Mouse (Mus musculus): ENCODE results near the gene Celsr1. TPM values are rescaled to one million over a fixed set of nuclear protein-coding genes. Genes with fewer than 3 reads are reported as not detected.

Gene Celsr1
- total RNA-seq, 2 experiments from 2014 or later, result 5.5 to 5.8 TPM

DNA sequence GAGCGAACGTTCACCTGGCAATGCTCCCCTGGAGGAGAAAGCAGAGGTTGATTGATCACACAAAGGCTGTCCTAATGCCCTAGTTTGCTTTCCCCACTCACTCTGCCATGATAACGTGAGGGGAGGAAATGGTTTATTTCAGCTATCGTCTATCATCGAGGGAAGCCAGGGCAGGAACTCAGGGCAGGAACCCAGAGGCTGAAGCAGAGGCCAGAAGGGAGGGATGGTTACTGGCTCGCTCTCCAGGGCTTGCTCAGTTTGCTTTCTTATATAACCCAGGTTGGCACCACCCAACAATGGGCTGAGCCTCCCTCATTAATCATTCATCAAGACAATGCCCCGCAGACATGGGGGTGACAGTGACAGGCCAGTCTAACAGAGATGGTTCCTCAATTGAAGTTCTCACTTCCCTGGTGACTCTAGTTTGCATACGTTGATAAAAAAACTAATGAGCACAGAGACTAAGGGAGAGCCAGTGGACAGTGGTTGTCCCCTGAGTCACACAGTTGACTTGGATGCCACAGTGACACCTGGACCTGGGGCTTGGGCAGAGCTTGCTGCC lies 70.2 kb downstream of the Celsr1 start:
- DNase-seq (ENCODE audit: low spot score in 2 of 2), result no peak

DNA sequence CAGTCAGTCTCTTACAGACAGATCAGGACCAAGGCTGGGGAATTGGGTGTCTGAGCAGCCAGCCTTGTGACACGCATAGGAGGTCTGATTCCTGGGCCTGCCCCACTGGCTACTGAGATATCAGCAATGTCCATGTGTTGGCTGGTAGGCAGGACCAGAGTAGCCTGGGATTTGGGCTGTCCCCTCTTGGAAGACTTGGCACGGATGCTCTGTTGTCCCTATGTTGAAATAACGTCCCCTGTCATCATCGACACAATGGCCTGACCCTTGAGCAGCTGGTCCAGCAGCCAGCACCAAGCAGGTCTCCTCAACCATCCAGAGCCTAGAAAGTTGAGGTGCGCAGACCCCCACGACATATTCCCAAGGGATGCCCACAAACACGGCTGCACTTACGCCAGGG lies 70.9 kb downstream of the Celsr1 start:
- DNase-seq (ENCODE audit: low spot score in 2 of 2), result no peak

GRCm38 (mm10) chr15:85961651-85962050 lies 71.9 kb downstream of the Celsr1 start:
- DNase-seq (ENCODE audit: low spot score in 2 of 2), result no peak

GRCm38 (mm10) chr15:85961131-85961530 lies 72.4 kb downstream of the Celsr1 start:
- DNase-seq (ENCODE audit: low spot score in 2 of 2), result no peak

- no peak for DNase-seq (ENCODE audit: low spot score in 2 of 2)
These were observed 77.4 kb downstream of the Celsr1 start for GRCm38 (mm10) chr15:85956202-85956601.

- DNase-seq (ENCODE audit: low spot score in 2 of 2), result no peak
These were observed 80.1 kb downstream of the Celsr1 start for GRCm38 (mm10) chr15:85953458-85953857.

- DNase-seq (ENCODE audit: low spot score in 2 of 2), result no peak
These were observed 84.0 kb downstream of the Celsr1 start for GRCm38 (mm10) chr15:85949421-85950164.

DNA sequence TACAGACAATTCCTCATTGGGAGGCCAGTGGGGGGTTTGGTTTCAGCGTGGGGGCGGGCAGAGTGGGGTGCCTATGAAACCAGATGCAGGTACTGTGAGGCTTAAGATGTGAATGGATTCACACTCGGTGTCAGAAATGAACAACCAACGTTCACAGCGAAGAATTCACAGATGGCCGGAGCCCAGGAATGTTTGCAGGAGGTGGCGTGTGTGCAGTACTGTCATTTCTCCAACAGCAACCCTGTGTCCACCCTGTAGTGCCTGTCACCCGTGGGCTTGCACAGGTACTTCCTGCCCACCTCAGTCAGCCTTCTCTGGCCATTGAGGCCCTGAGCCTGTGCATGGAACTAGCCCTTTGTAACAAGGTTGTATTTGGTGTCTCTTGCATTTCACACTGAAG lies 85.6 kb downstream of the Celsr1 start:
- DNase-seq (ENCODE audit: low spot score in 2 of 2), result no peak

GRCm38 (mm10) chr15:85947541-85947940 lies 86.0 kb downstream of the Celsr1 start:
- DNase-seq (ENCODE audit: low spot score in 2 of 2), result no peak

- DNase-seq (ENCODE audit: low spot score in 2 of 2), result no peak
These were observed 97.9 kb downstream of the Celsr1 start for GRCm38 (mm10) chr15:85935627-85936049.

- no peak for DNase-seq (ENCODE audit: low spot score in 2 of 2)
These were observed 105.4 kb downstream of the Celsr1 start for GRCm38 (mm10) chr15:85928161-85928560.

DNA sequence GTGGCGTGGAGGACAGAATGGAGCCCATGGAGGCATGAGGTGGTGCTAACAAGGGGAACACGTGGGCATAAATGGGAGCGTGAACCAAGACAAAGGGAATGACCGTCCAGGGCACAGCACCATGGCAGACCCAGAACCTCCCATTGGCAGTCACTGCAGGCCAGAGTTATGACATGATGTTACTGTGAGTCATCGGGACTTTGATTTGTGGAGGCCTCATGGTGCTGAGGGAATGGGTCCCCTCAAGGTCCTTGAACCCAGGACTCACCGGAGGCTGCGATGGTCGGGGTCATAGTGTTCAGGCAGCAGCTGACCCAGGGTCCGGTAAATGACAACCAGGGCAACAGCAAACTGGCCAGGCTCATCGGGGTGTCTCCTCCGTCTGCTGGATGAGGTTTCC lies 111.7 kb downstream of the Celsr1 start:
- DNase-seq (ENCODE audit: low spot score in 2 of 2), result no peak

- no peak for DNase-seq (ENCODE audit: low spot score in 2 of 2)
These were observed 113.7 kb downstream of the Celsr1 start for GRCm38 (mm10) chr15:85919892-85920248.

GRCm38 (mm10) chr15:85919191-85919891 lies 114.2 kb downstream of the Celsr1 start:
- no peak for DNase-seq (ENCODE audit: low spot score in 2 of 2)

DNA sequence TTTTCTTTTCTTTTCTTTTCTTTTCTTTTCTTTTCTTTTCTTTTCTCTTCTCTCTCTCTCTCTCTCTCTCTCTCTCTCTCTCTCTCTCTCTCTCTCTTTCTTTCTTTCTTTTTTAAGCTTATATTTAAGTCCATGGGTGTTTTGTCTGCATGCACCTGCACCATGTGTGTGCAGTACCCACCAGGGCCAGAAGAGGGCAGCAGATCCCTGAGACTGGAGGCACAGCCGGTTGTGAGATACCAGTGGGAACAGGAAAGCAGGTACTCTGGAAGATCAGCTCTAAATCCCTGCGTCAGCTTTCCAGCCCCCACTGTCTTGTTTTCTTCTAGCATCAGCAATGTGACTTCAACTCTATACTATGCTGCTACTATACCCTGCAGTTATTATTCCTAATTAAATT lies 120.0 kb downstream of the Celsr1 start:
- peak in 1 of 2 experiments; percentile 61 for DNase-seq (ENCODE audit: low spot score in 2 of 2)

GRCm38 (mm10) chr15:85909931-85910330 lies 123.6 kb downstream of the Celsr1 start:
- no peak for DNase-seq (ENCODE audit: low spot score in 2 of 2)

- DNase-seq (ENCODE audit: low spot score in 2 of 2), result no peak
These were observed 124.1 kb downstream of the Celsr1 start for GRCm38 (mm10) chr15:85909492-85909829.

- no peak for DNase-seq (ENCODE audit: low spot score in 2 of 2)
These were observed 124.7 kb downstream of the Celsr1 start for GRCm38 (mm10) chr15:85908660-85909491.

GRCm38 (mm10) chr15:85903826-85904225 lies 129.8 kb downstream of the Celsr1 start:
- no peak for DNase-seq (ENCODE audit: low spot score in 2 of 2)

DNA sequence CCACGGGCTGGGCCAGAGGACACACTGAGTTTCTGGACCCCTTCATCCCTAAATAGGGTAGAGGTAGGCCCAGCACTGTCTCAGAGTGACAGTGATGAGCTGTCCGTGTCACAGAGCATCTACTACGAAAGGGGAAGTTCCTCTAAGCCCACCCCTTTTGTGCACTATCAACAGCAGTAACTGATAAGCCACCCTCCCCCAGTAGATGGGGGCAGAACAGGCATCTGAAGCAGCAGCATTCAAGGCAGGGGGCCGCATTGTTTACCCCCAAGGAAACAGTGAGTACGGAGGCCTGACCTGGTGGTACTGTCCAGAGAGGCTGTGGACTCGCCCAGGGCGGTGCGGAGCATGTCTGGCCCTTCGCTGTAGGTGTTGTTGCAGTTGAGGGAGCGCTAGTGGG lies 131.1 kb downstream of the Celsr1 start:
- no peak for DNase-seq (ENCODE audit: low spot score in 2 of 2)

GRCm38 (mm10) chr15:85900801-85901200 lies 132.8 kb downstream of the Celsr1 start:
- DNase-seq (ENCODE audit: low spot score in 2 of 2), result no peak

- no peak for DNase-seq (ENCODE audit: low spot score in 2 of 2)
These were observed 133.3 kb downstream of the Celsr1 start for GRCm38 (mm10) chr15:85900318-85900717.

All from layer of hippocampus, postnatal 14 days (tissue).